Mouse (Mus musculus) testis, adult 2 months (tissue): ENCODE results near the gene Psmd5.

Experiments
- CTCF ChIP-seq: fragments of 200-500 bp; IDR thresholded peaks from 2 replicates; pipeline ENCODE4 v1.5.1; 2012; ENCODE audit warnings: low read depth, mild to moderate bottlenecking, inconsistent platforms, low read length, moderate library complexity; ENCODE audit not compliant: control insufficient read depth, insufficient read depth, insufficient replicate concordance
- POLR2A ChIP-seq: fragments of 200-500 bp; IDR thresholded peaks from 2 replicates; pipeline ENCODE4 v1.6.1; 2012; ENCODE audit warnings: low read depth, mild to moderate bottlenecking, inconsistent platforms, low read length, moderate library complexity; ENCODE audit not compliant: control insufficient read depth

DNA sequence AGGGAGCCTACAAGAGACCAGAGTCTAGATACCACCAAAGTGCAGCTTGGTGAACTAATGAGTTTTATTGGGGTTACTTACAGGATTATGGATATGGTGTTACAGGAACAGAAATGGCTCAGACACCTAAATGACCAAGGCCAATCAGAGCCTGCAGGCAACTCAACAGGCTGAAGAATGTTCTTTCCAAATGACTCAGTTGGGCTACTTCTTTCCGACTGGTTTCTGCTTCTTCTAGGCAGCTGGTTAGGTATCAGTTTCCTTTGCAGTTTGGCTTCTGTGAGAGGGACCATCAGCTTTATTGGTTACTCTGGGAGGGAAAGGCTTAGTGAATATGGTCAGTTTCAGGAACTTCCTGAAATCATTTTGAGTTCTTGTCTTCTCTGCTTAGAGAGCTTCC is 27.1 kb downstream of the Psmd5 start:
- TF ChIP-seq CTCF (no peak), POLR2A (no peak)
